Comparison of ENCODE assay signal across 19 mouse cellular contexts in genomic region chr6:120185756-120186155, GRCm38 (mm10).
DNase-seq lines count a peak whose midpoint lies in the region; ATAC-seq and TF ChIP-seq lines count a peak whose summit lies in the region.
"Had no signal": no experiment of that assay in that cellular context is flagged by ENCODE, and none has a peak within 500 bp of the region (broad histone marks: within the 10 kb centered on the region; RNA-seq: fewer than 3 reads in every experiment).

No protein-coding gene starts in this region.

- no peaks in the 10 kb centered on the region for H3K79me2 ChIP-seq in CH12.LX (replicated peaks; ENCODE audit: control insufficient read depth, extremely low read depth, insufficient read depth, poor library complexity, severe bottlenecking)

- no peak for TF ChIP-seq RAD21 in CH12.LX (IDR thresholded peaks at IDR 0.05; ENCODE audit: low read depth, low read length)

- TF ChIP-seq EP300 in CH12.LX (IDR thresholded peaks at IDR 0.05; ENCODE audit: low read length): no peak

- H3K36me3 ChIP-seq in heart, embryonic 14.5 days (ENCODE audit: control insufficient read depth, insufficient read depth, low read length): no peaks in the 10 kb centered on the region
- no peaks in the 10 kb centered on the region for H3K36me3 ChIP-seq in CH12.LX (replicated peaks in 1 of 2; ENCODE audit: control insufficient read depth in 1 of 2, insufficient read depth in 1 of 2, low read length in 1 of 2)
- H3K36me3 ChIP-seq in ES-E14 (ENCODE audit: control insufficient read depth, insufficient read depth, low read length, poor library complexity, severe bottlenecking): no peaks in the 10 kb centered on the region
- H3K36me3 ChIP-seq: hindbrain, embryonic 15.5 days; liver, embryonic 12.5 days; lung, embryonic 15.5 days; midbrain, embryonic 13.5 days had no signal

- H3K4me3 ChIP-seq in heart, embryonic 14.5 days (ENCODE audit: control insufficient read depth in 1 of 2, insufficient read depth in 1 of 2, low read depth in 1 of 2, low read length in 2 of 2): no peak overlapping the region
- H3K4me3 ChIP-seq in CH12.LX (replicated peaks in 1 of 3; ENCODE audit: low read depth in 2 of 3, low read length in 2 of 3, poor library complexity in 1 of 3) (no peak overlapping the region), ES-E14 (ENCODE audit: insufficient read depth in 1 of 2, low read depth in 1 of 2, low read length in 2 of 2, poor library complexity in 1 of 2, severe bottlenecking in 1 of 2) (peak overlapping the region; percentile 26; a peak in 2 of 4 replicates)
- H3K4me3 ChIP-seq: hindbrain, embryonic 15.5 days; left cerebral cortex, adult 2 months; liver, embryonic 12.5 days; lung, embryonic 15.5 days; midbrain, embryonic 13.5 days; myocyte had no signal

- H3K4me1 ChIP-seq in heart, embryonic 14.5 days (ENCODE audit: control insufficient read depth in 2 of 2, insufficient read depth in 2 of 2, low read length in 2 of 2): peaks cover 24 to 34% of the 10 kb centered on the region in 2 experiments
- H3K4me1 ChIP-seq in CH12.LX (ENCODE audit: control insufficient read depth in 1 of 2, insufficient read depth in 2 of 2): peaks cover 33 to 79% of the 10 kb centered on the region in 2 experiments
- peaks cover 6 to 43% of the 10 kb centered on the region in 2 experiments for H3K4me1 ChIP-seq in ES-E14 (ENCODE audit: control insufficient read depth in 2 of 2, insufficient read depth in 2 of 2, low read length in 2 of 2, poor library complexity in 1 of 2)

- no peak for TF ChIP-seq CTCF in CH12.LX (conservative IDR thresholded peaks at IDR 0.05 in 1 of 2, IDR thresholded peaks at IDR 0.05 in 1 of 2; ENCODE audit: low read depth in 2 of 2, low read length in 2 of 2)

- dilution Hi-C loops in CH12.LX (cut with MboI; ENCODE audit: extremely low pct_ligation_motif_present, extremely low pct_unique_long_range_greater_than_20kb, low sequenced_read_pairs): no loop called here

- H3K9ac ChIP-seq in heart, embryonic 14.5 days (ENCODE audit: low read length): peak overlapping the region; percentile 30; the same call in 1 of the 2 replicates
- no peak overlapping the region for H3K9ac ChIP-seq in CH12.LX (ENCODE audit: insufficient read depth, low read depth)
- H3K9ac ChIP-seq in ES-E14 (ENCODE audit: insufficient read depth, low read depth, low read length, poor library complexity, severe bottlenecking): peak overlapping the region; percentile 54; the same call in 1 of the 2 replicates
- H3K9ac ChIP-seq: hindbrain, embryonic 15.5 days; liver, embryonic 12.5 days; lung, embryonic 15.5 days; midbrain, embryonic 13.5 days had no signal

- H3K4me2 ChIP-seq in heart, embryonic 14.5 days (ENCODE audit: low read length): no peak overlapping the region
- H3K4me2 ChIP-seq in CH12.LX (ENCODE audit: insufficient read depth, low read depth, poor library complexity, severe bottlenecking): no peak overlapping the region
- H3K4me2 ChIP-seq: hindbrain, embryonic 15.5 days; liver, embryonic 12.5 days; lung, embryonic 15.5 days; midbrain, embryonic 13.5 days had no signal

- no peak for TF ChIP-seq POLR2A in CH12.LX (IDR thresholded peaks at IDR 0.05; ENCODE audit: low read depth, low read length)

- in situ Hi-C loops in CH12.LX (cut with MboI; ENCODE audit: low pct_ligation_motif_present, low pct_unique_long_range_greater_than_20kb, low sequenced_read_pairs) (loop anchor here (5.0 kb wide), 3 partner anchors 33 to 148 kb away; partner anchors contain the start of gene Wnk1), ES-E14 (cut with MboI; ENCODE audit: low sequenced_read_pairs in 2 of 2, unreplicated experiment in 2 of 2) (loop anchor here in 1 of 2 experiments (25.0 kb wide), 1 partner anchor 698 kb away; the partner anchor contains the start of gene Fbxl14)

- ATAC-seq in heart, embryonic 14.5 days (ENCODE audit: insufficient number of reproducible peaks, insufficient read depth, low FRiP score, low read depth): no peak
- ATAC-seq: forebrain, embryonic 14.5 days; liver, embryonic 12.5 days; midbrain, embryonic 13.5 days had no signal

- DNase-seq in heart, adult 11 months: no peak
- DNase-seq in CH12.LX (ENCODE audit: extremely low read depth) (no peak), ES-E14 (ENCODE audit: low read depth, low spot score) (no peak)
- peak; percentile 87 for DNase-seq in thymus, postnatal 14 days
- DNase-seq in ovary, postnatal 10 days (ENCODE audit: low spot score): no peak
- no peak for DNase-seq in kidney, adult 18-20 months
- DNase-seq: adrenal gland, postnatal 14 days; cerebellum, adult 11-12 months; cerebellum, postnatal 25 days; kidney, adult 11 months; kidney, postnatal 10 days had no signal

- WGBS in heart, embryonic 14.5 days: 53% methylated on average over 7 of the region's 7 CpGs

- no peaks in the 10 kb centered on the region for H3K9me3 ChIP-seq in heart, embryonic 14.5 days (ENCODE audit: control insufficient read depth, low read length)
- H3K9me3 ChIP-seq in CH12.LX (replicated peaks; ENCODE audit: low read length): no peaks in the 10 kb centered on the region
- no peaks in the 10 kb centered on the region for H3K9me3 ChIP-seq in ES-E14 (ENCODE audit: control insufficient read depth, insufficient read depth, low read depth, low read length)
- H3K9me3 ChIP-seq: hindbrain, embryonic 15.5 days; liver, embryonic 12.5 days; lung, embryonic 15.5 days; midbrain, embryonic 13.5 days had no signal

- no peaks in the 10 kb centered on the region for H3K27me3 ChIP-seq in heart, embryonic 14.5 days (ENCODE audit: control insufficient read depth, insufficient read depth, low read length)
- no peaks in the 10 kb centered on the region for H3K27me3 ChIP-seq in CH12.LX (replicated peaks)
- H3K27me3 ChIP-seq: lung, embryonic 15.5 days had no signal

- H3K27ac ChIP-seq in heart, embryonic 14.5 days (replicated peaks in 1 of 2; ENCODE audit: control insufficient read depth in 1 of 2, insufficient read depth in 1 of 2, low read depth in 2 of 2, low read length in 2 of 2): peak overlapping the region in 1 of 2 experiments; percentile 43; a peak in 1 of 4 replicates
- H3K27ac ChIP-seq in CH12.LX (ENCODE audit: insufficient read depth, low read depth): no peak overlapping the region
- H3K27ac ChIP-seq in ES-E14 (ENCODE audit: insufficient read depth, low read depth, low read length, poor library complexity, severe bottlenecking): peak overlapping the region; percentile 71; the same call in 1 of the 2 replicates
- H3K27ac ChIP-seq: hindbrain, embryonic 15.5 days; left cerebral cortex, adult 2 months; liver, embryonic 12.5 days; lung, embryonic 15.5 days; midbrain, embryonic 13.5 days had no signal

TF ChIP-seq in CH12.LX, 34 proteins besides CTCF, POLR2A, EP300 and RAD21:
- TF ChIP-seq PAX5 (IDR thresholded peaks at IDR 0.05; ENCODE audit: low read length): no peak
- TF ChIP-seq MYC (IDR thresholded peaks at IDR 0.05; ENCODE audit: low read depth, low read length): no peak
- no peak for TF ChIP-seq GABPA (IDR thresholded peaks at IDR 0.05; ENCODE audit: insufficient replicate concordance, low read depth, low read length)
- TF ChIP-seq IRF4 (IDR thresholded peaks at IDR 0.05; ENCODE audit: low read depth, low read length): no peak
- TF ChIP-seq TCF12 (IDR thresholded peaks at IDR 0.05; ENCODE audit: low read depth, low read length): peak; percentile 59; the same call in 1 of the 2 replicates

TF ChIP-seq in ES-E14, 5 proteins besides CTCF, POLR2A, EP300 and RAD21:
- peak; percentile 44; the same call in 1 of the 2 replicates for TF ChIP-seq MAFK (IDR thresholded peaks at IDR 0.05; ENCODE audit: insufficient read depth, low read depth, low read length)
- no peak for TF ChIP-seq CHD2 (IDR thresholded peaks at IDR 0.05; ENCODE audit: low read depth, low read length)
- no peak for TF ChIP-seq ZC3H11A (IDR thresholded peaks at IDR 0.05; ENCODE audit: borderline replicate concordance, low read depth, low read length)
- TF ChIP-seq HCFC1 (IDR thresholded peaks at IDR 0.05; ENCODE audit: borderline replicate concordance, insufficient read depth, low read length): no peak
- no peak for TF ChIP-seq ZNF384 (IDR thresholded peaks at IDR 0.05; ENCODE audit: low read depth, low read length)

Comparison
In these comparisons a context has a peak if more than half of its experiments do, and no peak if none do; other contexts are left out.
1. H3K4me3 ChIP-seq: peak in ES-E14 (2 of 2); none in heart, embryonic 14.5 days (0 of 2) and CH12.LX (0 of 3).